Mouse (Mus musculus): ENCODE measurements around the gene Tnfsf13b.

Tnfsf13b gene

DNA sequence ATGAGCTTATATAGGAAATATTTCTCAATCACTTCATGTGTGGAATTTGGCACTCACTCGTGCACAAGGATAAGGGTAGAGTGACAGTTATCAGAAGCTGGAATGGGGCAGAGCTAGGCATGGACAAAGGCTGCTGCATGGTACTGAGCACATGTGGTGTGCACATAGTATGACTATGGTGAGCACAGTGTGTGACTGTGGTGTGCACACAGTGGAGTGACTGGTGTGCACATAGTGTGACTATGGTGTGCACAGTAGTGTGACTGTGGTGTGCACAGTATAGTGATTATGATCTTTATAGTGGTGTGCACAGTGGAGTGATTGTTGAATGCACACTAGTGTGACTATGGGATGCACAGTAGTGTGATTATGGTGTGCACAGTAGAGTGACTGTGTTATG lies 39.5 kb downstream of the Tnfsf13b start:
- DNase-seq = no peak

DNA sequence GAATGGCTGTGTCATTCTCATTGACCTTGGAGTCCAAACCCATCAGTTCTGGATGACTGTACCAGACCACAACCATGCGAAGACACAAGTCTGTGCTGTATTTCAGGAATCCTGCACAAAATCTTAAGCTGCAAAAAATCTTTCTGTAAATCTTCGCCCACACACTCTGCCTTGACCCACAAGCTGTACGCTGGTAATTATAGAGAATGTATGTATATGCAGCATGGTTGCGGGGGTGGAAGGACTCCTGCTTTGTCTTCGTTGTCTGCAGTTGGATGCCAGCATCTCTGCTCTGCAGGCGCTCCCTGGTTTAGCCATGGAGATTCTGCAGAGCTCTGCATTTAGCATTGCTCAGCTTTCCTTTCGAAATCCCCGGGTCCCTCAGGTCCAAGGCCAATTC lies 42.9 kb downstream of the Tnfsf13b start:
- no peak for DNase-seq

DNA sequence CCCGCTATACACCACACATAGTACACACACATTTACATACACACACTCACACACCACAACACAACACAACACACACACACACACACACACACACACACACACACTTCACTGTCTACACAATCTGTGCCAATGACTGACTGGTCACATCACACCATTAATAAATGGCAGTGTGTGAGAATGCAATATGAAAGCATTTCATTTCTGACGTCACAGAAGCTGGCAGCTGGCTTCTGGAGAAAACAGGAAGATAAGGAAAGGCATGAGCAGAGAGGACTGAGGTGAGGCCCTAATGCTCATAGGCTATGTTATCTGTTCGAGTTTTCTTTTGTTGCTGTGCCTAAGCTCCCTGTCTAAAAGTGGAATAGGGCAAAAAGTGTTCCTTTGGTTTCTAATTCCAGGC lies 45.3 kb downstream of the Tnfsf13b start:
- DNase-seq = no peak

DNA sequence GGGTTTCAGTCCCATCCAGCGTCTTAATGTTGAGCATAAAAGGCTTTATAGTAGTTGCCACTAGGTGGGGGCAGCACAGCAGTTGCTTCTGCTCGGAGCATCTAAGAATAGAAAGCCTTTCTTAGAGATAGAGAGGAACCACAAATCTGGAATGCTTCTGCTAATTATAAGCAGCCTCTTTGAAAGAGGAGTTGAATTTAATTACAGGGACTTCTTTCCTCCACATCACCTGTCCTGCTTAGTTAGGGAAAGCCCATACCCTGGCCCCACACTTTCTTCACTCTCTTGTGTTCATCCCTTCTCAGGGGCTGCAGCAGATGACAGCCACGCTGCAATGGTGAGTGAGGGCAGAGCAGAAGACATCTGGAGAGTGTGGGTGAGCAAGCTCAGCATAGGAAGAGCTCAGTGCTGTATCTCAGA lies 47.3 kb downstream of the Tnfsf13b start:
- DNase-seq = no peak

DNA sequence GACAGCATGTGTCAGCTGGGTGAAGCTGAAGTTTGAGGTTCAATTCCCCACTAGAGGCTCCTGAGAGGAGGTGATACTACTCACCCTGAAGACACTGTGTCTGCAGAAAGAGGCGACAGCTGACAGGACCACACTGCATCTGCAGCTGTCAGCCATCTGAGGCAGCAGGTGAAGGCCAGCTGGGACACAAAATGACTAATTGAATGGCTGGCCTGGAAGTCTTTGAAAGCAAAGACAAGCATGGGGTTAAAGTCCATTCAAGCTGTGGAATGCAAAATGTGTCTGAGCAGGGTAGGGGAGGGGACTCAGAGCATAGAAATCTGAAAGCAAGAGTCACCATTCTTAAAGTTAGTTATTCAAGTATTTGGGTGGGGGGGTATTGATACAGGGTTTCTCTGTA lies 54.7 kb downstream of the Tnfsf13b start:
- DNase-seq = no peak

DNA sequence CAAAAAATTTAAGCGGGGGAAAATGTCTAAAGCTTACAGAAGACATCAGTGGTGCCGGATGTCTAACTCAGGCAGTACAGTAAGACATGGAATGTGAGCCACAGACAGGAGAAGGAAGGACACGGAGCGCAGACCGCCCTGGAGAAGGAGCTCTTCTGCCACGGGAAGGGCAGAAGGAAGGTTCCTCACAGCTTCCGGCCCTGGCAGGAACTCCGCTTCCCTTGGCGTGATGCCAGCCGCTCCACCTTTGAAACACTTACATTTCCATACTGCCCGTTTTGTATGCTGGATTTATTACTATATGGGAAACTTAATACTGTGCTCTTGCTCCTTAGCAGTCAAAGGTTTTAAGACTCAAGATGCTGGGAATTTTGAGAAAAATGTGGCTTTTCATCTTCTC lies 60.6 kb downstream of the Tnfsf13b start:
- no peak for DNase-seq

DNA sequence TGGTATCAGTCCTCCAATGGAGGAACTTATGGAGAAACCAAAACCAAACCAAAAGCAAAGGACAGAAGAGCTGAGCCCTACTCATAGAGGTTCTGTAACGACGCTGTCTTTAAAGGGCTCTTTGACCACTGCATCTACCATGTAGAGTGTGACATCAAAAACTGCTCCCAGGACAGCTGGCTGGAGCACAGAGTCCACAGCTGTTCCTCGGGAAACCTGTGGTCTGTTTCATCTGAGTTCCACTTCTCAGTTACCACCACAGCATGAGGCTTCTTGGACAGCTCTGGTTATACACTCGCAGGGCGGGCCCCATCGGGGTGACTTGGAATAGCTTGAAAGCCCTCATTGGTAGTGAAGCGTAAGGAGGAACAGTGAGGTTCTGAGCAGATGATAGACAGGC lies 61.5 kb downstream of the Tnfsf13b start:
- no peak for DNase-seq

DNA sequence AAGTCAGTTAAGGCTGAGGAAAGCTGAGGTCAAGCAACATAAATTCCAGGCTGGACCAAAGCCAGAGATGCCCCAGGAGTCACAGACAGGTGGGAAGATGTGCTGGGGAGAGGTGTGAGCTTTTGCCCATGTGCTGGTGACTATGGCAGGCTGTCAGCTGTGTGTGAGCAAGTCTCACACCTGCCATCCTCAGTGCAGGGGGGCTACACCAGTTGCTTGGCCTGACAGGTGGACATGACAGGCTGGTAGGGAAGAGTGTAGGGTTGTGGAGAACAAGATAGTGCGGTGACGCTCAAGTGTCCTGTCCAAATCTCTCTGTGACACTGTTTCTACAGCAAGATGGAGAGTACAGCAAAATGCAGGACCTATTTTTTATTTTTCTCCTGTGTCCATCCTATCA lies 66.1 kb downstream of the Tnfsf13b start:
- DNase-seq = no peak
